Mouse (Mus musculus): Measurements from ENCODE around the gene Cmip.

GRCm38 (mm10) chr8:117485316-117485715, 228.5 kb downstream of the Cmip start:
- TF ChIP-seq CTCF (IDR thresholded peaks at IDR 0.05; ENCODE audit: borderline replicate concordance, control insufficient read depth, extremely low read depth, insufficient read depth, low read length, poor library complexity) (no peak), POLR2A (IDR thresholded peaks at IDR 0.05; ENCODE audit: control insufficient read depth, extremely low read depth, insufficient read depth, low read length, poor library complexity) (no peak)
